Mouse (Mus musculus): ENCODE data around the gene Nrl.

- no peak for TF ChIP-seq POLR2A (IDR thresholded peaks at IDR 0.05; ENCODE audit: extremely low read depth, insufficient read depth, low read length)
- no peak for TF ChIP-seq CTCF (IDR thresholded peaks at IDR 0.05; ENCODE audit: low read depth, low read length)
Measured at GRCm38 (mm10) chr14:55518897-55519296, 5.9 kb downstream of the Nrl start.

All from liver, adult 2 months (tissue).